Mouse (Mus musculus) erythroblast, embryonic 14.5 days (primary cell): Measurements from ENCODE around the gene Spin2e.
"Not testable (repeated sequence)": the region's sequence is repeated elsewhere in the genome, so short reads cannot be mapped to it uniquely, and the experiment has no call there.

ENCODE experiments used
- GATA1 ChIP-seq: IDR thresholded peaks from 2 replicates; pipeline ENCODE4 v1.6.1; 2012; ENCODE audit warnings: low read length, inconsistent platforms, mixed read lengths
- TAL1 ChIP-seq: IDR thresholded peaks from 3 replicates; pipeline ENCODE4 v1.6.1; 2012; ENCODE audit warnings: low read length, inconsistent platforms, mixed read lengths

DNA sequence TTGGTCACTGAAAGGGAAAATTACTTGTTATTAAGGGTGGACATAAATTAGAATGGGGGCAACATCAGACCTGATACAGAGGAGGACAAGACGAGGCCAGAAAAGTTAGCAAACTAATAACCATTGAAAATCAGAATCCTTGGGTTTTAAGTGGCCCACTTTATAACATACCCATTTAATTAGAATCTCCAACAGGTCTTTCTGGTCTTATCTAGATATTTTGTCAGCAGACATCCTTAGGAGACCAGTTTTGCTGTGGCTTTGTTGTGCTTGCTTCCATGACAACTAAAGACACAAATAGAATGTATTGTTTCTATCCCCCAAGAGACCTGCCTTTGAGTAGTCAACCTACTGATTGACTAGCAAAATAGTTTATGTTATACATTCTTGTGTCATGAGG, 44.5 kb downstream of the Spin2e start, which contains the start of gene Gm21883:
- TF ChIP-seq GATA1, TAL1: not testable (repeated sequence)
